Mouse (Mus musculus): ENCODE results near the gene Ccz1. TPM values are rescaled to one million over a fixed set of nuclear protein-coding genes. Genes with fewer than 3 reads are reported as not detected.

The Ccz1 gene
- 95.2 and 96.2 TPM in 2 replicates for polyA plus RNA-seq (2016; fragmentation: Nextera tagmentation; extraction: Ambion mirVana)

- 4% methylated on average over 47 of the region's 47 CpGs for WGBS
- H3K36me3 ChIP-seq: peaks cover 22% of the 10 kb centered on the region
- peak; percentile 97 for ATAC-seq (ENCODE audit: insufficient number of reproducible peaks, insufficient read depth, low FRiP score, low TSS enrichment)
Observed at GRCm38 (mm10) chr5:144014551-144015311, at the start of gene Ccz1. Gene Ccz1 (minus strand): TSS chr5:144014877.

GRCm38 (mm10) chr5:144064093-144064492, 49.4 kb upstream of the Ccz1 start:
- WGBS: 70% methylated on average over 5 of the region's 5 CpGs
- Histone ChIP-seq H3K27ac (no peak overlapping the region), H3K27me3 (no peaks in the 10 kb centered on the region), H3K36me3 (no peaks in the 10 kb centered on the region), H3K9ac (no peak overlapping the region), H3K4me2 (replicated peaks) (no peak overlapping the region), H3K4me3 (no peak overlapping the region), H3K9me3 (0 out of 2 replicates have a peak, but pooled peaks cover 3% of the 10 kb centered on the region), H3K4me1 (no peaks in the 10 kb centered on the region)
- no peak for ATAC-seq (ENCODE audit: insufficient number of reproducible peaks, insufficient read depth, low FRiP score, low TSS enrichment)

More at GRCm38 (mm10) chr5:144014551-144015311, at the start of gene Ccz1:
- peak within 1 kb of the TSS; percentile 59 for H3K27ac ChIP-seq
- H3K4me1 ChIP-seq: no peaks in the 10 kb centered on the region; the same call in 1 of the 2 replicates
- peak within 1 kb of the TSS; percentile 52 for H3K4me2 ChIP-seq (replicated peaks)
- H3K27me3 ChIP-seq: no peaks in the 10 kb centered on the region
- no peaks in the 10 kb centered on the region for H3K9me3 ChIP-seq
- peak within 1 kb of the TSS; percentile 71 for H3K4me3 ChIP-seq
- H3K9ac ChIP-seq: peak within 1 kb of the TSS; percentile 80

GRCm38 (mm10) chr5:144054340-144054739, 39.7 kb upstream of the Ccz1 start:
- no peaks in the 10 kb centered on the region for H3K27me3 ChIP-seq
- no peak overlapping the region for H3K4me3 ChIP-seq
- H3K9ac ChIP-seq: no peak overlapping the region
- no peaks in the 10 kb centered on the region for H3K9me3 ChIP-seq
- H3K4me1 ChIP-seq: no peaks in the 10 kb centered on the region
- H3K36me3 ChIP-seq: no peaks in the 10 kb centered on the region
- H3K4me2 ChIP-seq (replicated peaks): no peak overlapping the region
- ATAC-seq (ENCODE audit: insufficient number of reproducible peaks, insufficient read depth, low FRiP score, low TSS enrichment): no peak
- WGBS: 93% methylated on average over 6 of the region's 6 CpGs
- no peak overlapping the region for H3K27ac ChIP-seq

GRCm38 (mm10) chr5:144053450-144053849, 38.8 kb upstream of the Ccz1 start:
- H3K9me3 ChIP-seq: no peaks in the 10 kb centered on the region
- H3K4me1 ChIP-seq: no peaks in the 10 kb centered on the region
- H3K9ac ChIP-seq: no peak overlapping the region
- H3K36me3 ChIP-seq: no peaks in the 10 kb centered on the region
- no peak overlapping the region for H3K27ac ChIP-seq
- H3K4me3 ChIP-seq: no peak overlapping the region
- ATAC-seq (ENCODE audit: insufficient number of reproducible peaks, insufficient read depth, low FRiP score, low TSS enrichment): no peak
- WGBS: 51% methylated on average over 3 of the region's 3 CpGs
- H3K4me2 ChIP-seq (replicated peaks): no peak overlapping the region
- H3K27me3 ChIP-seq: no peaks in the 10 kb centered on the region

GRCm38 (mm10) chr5:144051268-144051667, 36.6 kb upstream of the Ccz1 start:
- H3K4me1 ChIP-seq: no peaks in the 10 kb centered on the region
- no peaks in the 10 kb centered on the region for H3K36me3 ChIP-seq
- no peak overlapping the region for H3K9ac ChIP-seq
- no peaks in the 10 kb centered on the region for H3K9me3 ChIP-seq
- no peaks in the 10 kb centered on the region for H3K27me3 ChIP-seq
- no peak for ATAC-seq (ENCODE audit: insufficient number of reproducible peaks, insufficient read depth, low FRiP score, low TSS enrichment)
- no peak overlapping the region for H3K27ac ChIP-seq
- H3K4me3 ChIP-seq: no peak overlapping the region
- H3K4me2 ChIP-seq (replicated peaks): no peak overlapping the region

GRCm38 (mm10) chr5:144049881-144050280, 35.2 kb upstream of the Ccz1 start:
- H3K27me3 ChIP-seq: no peaks in the 10 kb centered on the region
- H3K9ac ChIP-seq: no peak overlapping the region
- no peaks in the 10 kb centered on the region for H3K9me3 ChIP-seq
- no peak overlapping the region for H3K27ac ChIP-seq
- no peaks in the 10 kb centered on the region for H3K36me3 ChIP-seq
- 70% methylated on average over 3 of the region's 3 CpGs for WGBS
- H3K4me1 ChIP-seq: no peaks in the 10 kb centered on the region
- no peak overlapping the region for H3K4me2 ChIP-seq (replicated peaks)
- H3K4me3 ChIP-seq: no peak overlapping the region
- ATAC-seq (ENCODE audit: insufficient number of reproducible peaks, insufficient read depth, low FRiP score, low TSS enrichment): no peak

- Histone ChIP-seq H3K27me3 (no peaks in the 10 kb centered on the region), H3K4me1 (no peaks in the 10 kb centered on the region), H3K4me2 (replicated peaks) (no peak overlapping the region), H3K9me3 (no peaks in the 10 kb centered on the region), H3K9ac (no peak overlapping the region), H3K27ac (no peak overlapping the region), H3K36me3 (no peaks in the 10 kb centered on the region), H3K4me3 (no peak overlapping the region)
- 56% methylated on average over 13 of the region's 13 CpGs for WGBS
- ATAC-seq (ENCODE audit: insufficient number of reproducible peaks, insufficient read depth, low FRiP score, low TSS enrichment): no peak
Observed at GRCm38 (mm10) chr5:144047324-144047723, 32.6 kb upstream of the Ccz1 start.

- H3K9ac ChIP-seq: no peak overlapping the region
- H3K27me3 ChIP-seq: no peaks in the 10 kb centered on the region
Observed at GRCm38 (mm10) chr5:144043166-144043565, 28.5 kb upstream of the Ccz1 start.

GRCm38 (mm10) chr5:144040720-144041364, 26.2 kb upstream of the Ccz1 start:
- Histone ChIP-seq H3K4me2 (replicated peaks) (no peak overlapping the region), H3K27ac (no peak overlapping the region), H3K4me1 (no peaks in the 10 kb centered on the region), H3K36me3 (no peaks in the 10 kb centered on the region), H3K4me3 (no peak overlapping the region), H3K9ac (no peak overlapping the region), H3K9me3 (no peaks in the 10 kb centered on the region), H3K27me3 (no peaks in the 10 kb centered on the region)
- no peak for ATAC-seq (ENCODE audit: insufficient number of reproducible peaks, insufficient read depth, low FRiP score, low TSS enrichment)
- WGBS: 38% methylated on average over 11 of the region's 11 CpGs

More at GRCm38 (mm10) chr5:144043166-144043565, 28.5 kb upstream of the Ccz1 start:
- WGBS: 87% methylated on average over 11 of the region's 11 CpGs
- H3K4me2 ChIP-seq (replicated peaks): no peak overlapping the region
- H3K4me1 ChIP-seq: no peaks in the 10 kb centered on the region
- H3K36me3 ChIP-seq: no peaks in the 10 kb centered on the region
- no peak for ATAC-seq (ENCODE audit: insufficient number of reproducible peaks, insufficient read depth, low FRiP score, low TSS enrichment)
- H3K4me3 ChIP-seq: no peak overlapping the region
- no peak overlapping the region for H3K27ac ChIP-seq
- H3K9me3 ChIP-seq: no peaks in the 10 kb centered on the region

GRCm38 (mm10) chr5:144039886-144040285, 25.2 kb upstream of the Ccz1 start:
- Histone ChIP-seq H3K9ac (no peak overlapping the region), H3K27ac (no peak overlapping the region), H3K4me1 (no peaks in the 10 kb centered on the region), H3K4me3 (no peak overlapping the region), H3K4me2 (replicated peaks) (no peak overlapping the region), H3K36me3 (no peaks in the 10 kb centered on the region), H3K27me3 (no peaks in the 10 kb centered on the region), H3K9me3 (no peaks in the 10 kb centered on the region)
- no peak for ATAC-seq (ENCODE audit: insufficient number of reproducible peaks, insufficient read depth, low FRiP score, low TSS enrichment)
- WGBS: 91% methylated on average over 5 of the region's 5 CpGs

GRCm38 (mm10) chr5:144039156-144039675, 24.5 kb upstream of the Ccz1 start:
- Histone ChIP-seq H3K27me3 (no peaks in the 10 kb centered on the region), H3K36me3 (no peaks in the 10 kb centered on the region), H3K4me3 (no peak overlapping the region), H3K9me3 (no peaks in the 10 kb centered on the region), H3K4me2 (replicated peaks) (no peak overlapping the region), H3K4me1 (no peaks in the 10 kb centered on the region), H3K9ac (no peak overlapping the region), H3K27ac (no peak overlapping the region)
- no peak for ATAC-seq (ENCODE audit: insufficient number of reproducible peaks, insufficient read depth, low FRiP score, low TSS enrichment)
- 76% methylated on average over 9 of the region's 9 CpGs for WGBS

GRCm38 (mm10) chr5:144036952-144037351, 22.3 kb upstream of the Ccz1 start:
- Histone ChIP-seq H3K27ac (no peak overlapping the region), H3K4me3 (no peak overlapping the region), H3K36me3 (no peaks in the 10 kb centered on the region), H3K4me2 (replicated peaks) (no peak overlapping the region), H3K9ac (no peak overlapping the region), H3K27me3 (no peaks in the 10 kb centered on the region), H3K4me1 (no peaks in the 10 kb centered on the region), H3K9me3 (no peaks in the 10 kb centered on the region)
- WGBS: 57% methylated on average over 17 of the region's 17 CpGs
- ATAC-seq (ENCODE audit: insufficient number of reproducible peaks, insufficient read depth, low FRiP score, low TSS enrichment): no peak
